Mouse (Mus musculus) limb, embryonic 10.5 days (tissue): ENCODE data around the gene Ccdc107. TPM values are rescaled to one million over a fixed set of nuclear protein-coding genes. Genes with fewer than 3 reads are reported as not detected.

ENCODE experiments used
- DNase-seq: peaks from one replicate; pipeline ENCODE4 v3.0.0-alpha.2; 2017; ENCODE audit warnings: low spot score
- H3K27ac ChIP-seq: fragments of 300-500 bp; sonication (generic); 2 replicates; pipeline ENCODE4 v1.5.1; 2016; ENCODE audit warnings: mild to moderate bottlenecking
- H3K27me3 ChIP-seq: fragments of 300-500 bp; sonication (generic); 2 replicates; pipeline ENCODE4 v1.6.1; 2016; ENCODE audit warnings: low read depth, mild to moderate bottlenecking; ENCODE audit not compliant: poor library complexity, severe bottlenecking
- H3K36me3 ChIP-seq: fragments of 300-500 bp; sonication (generic); 2 replicates; pipeline ENCODE4 v1.6.1; 2016; ENCODE audit warnings: mild to moderate bottlenecking, moderate library complexity
- H3K4me1 ChIP-seq: fragments of 300-500 bp; sonication (generic); 2 replicates; pipeline ENCODE4 v1.6.1; 2016
- H3K4me3 ChIP-seq: fragments of 300-500 bp; sonication (generic); 2 replicates; pipeline ENCODE4 v1.5.1; 2016; ENCODE audit warnings: mild to moderate bottlenecking, moderate library complexity
- H3K9me3 ChIP-seq: fragments of 300-500 bp; sonication (generic); replicated peaks from 2 replicates; pipeline ENCODE4 v1.6.1; 2016; ENCODE audit warnings: mild to moderate bottlenecking
- WGBS: fragments of 180-500 bp; shearing (Covaris S2); methylation state at CpG from one replicate; pipeline ENCODE4 v1.1.7; 2016; 5-methylcytosine and 5-hydroxymethylcytosine counted together
- polyA plus RNA-seq: library from polyadenylated mRNA; unstranded; fragments of >200 nt; fragmentation: Nextera tagmentation; extraction: Ambion mirVana; gene quantifications from 2 replicates; pipeline ENCODE4 v1.2.1, GENCODE M21; 2016

Ccdc107 gene
- polyA plus RNA-seq, 1 experiment from 2014 or later: 50.8 TPM

DNA sequence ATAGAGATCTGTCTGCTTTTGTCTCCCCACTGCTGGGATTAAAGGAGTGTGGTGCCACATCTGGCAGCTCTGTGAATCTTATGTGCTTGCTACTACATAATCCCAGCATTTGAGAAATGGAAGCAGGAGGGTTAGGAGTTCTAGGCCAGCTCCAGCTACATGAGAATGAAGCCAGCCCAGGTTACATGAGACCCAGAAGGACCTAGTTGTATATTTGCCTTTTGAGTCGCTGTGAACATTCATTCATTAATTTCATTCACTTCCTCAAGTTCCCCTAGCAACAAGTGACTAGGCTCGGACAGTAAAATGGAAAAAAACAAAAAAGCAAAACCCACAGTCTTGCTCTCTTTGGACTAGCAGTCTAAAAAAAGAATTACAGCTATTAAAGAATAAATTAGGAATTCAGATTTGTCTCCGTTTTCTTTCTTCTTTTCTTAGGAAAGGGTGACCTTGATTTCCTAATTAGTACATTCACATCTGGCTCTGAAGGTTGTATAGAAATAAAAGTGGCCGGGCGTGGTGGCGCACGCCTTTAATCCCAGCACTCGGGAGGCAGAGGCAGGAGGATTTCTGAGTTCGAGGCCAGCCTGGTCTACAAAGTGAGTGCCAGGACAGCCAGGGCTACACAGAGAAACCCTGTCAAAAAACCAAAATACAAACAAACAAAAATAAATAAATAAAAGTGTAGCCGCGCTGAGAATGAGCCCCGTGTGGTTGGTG, 439 bp upstream of the Ccdc107 start:
- 49% methylated on average over 12 of the region's 12 CpGs for WGBS

DNA sequence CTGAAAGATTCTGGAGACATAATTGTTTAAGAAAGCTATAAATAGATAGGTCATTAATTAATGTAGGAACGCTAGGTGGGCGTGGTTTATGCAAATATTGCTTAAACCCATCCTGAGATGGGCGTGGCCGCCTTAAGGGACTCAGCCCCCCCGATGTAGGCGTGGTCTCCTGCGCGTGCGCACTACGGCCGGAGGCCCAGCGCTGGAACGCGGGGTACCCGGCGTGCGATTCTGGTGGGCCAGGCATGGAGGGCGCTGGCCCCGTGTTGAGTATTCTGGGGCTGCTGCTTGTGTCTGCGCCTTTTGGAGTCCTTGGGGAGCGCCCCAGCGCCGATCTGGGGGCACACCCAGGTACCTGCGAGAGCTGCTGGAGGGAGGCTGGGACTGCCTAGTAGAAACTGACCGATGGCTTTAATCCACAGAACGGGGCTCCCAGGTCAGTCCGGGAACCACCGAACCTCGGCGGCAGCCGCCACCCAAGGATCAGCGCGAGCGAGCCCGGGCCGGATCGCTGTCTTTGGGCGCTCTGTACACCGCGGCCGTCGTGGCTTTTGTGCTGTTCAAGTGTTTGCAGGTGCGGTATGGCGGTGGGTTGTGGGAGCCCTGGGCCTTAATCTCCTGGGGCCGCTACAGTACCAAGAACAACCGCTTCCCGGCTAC, 616 bp downstream of the Ccdc107 start:
- Histone ChIP-seq H3K9me3 (no peaks in the 10 kb centered on the region), H3K4me3 (peak overlapping the region; percentile 79), H3K27me3 (no peaks in the 10 kb centered on the region), H3K4me1 (peaks cover 24% of the 10 kb centered on the region), H3K36me3 (peaks cover 27% of the 10 kb centered on the region), H3K27ac (peak overlapping the region; percentile 92)
- DNase-seq: peak; percentile 99
- under 1% methylated on average over 47 of the region's 47 CpGs for WGBS

More for the DNA sequence above, 439 bp upstream of the Ccdc107 start:
- H3K4me3 ChIP-seq: peak overlapping the region; percentile 79
- peaks cover 14% of the 10 kb centered on the region for H3K4me1 ChIP-seq
- no peak for DNase-seq
- no peaks in the 10 kb centered on the region for H3K9me3 ChIP-seq
- H3K36me3 ChIP-seq: peaks cover 21% of the 10 kb centered on the region
- H3K27ac ChIP-seq: peak overlapping the region; percentile 92
- no peaks in the 10 kb centered on the region for H3K27me3 ChIP-seq

DNA sequence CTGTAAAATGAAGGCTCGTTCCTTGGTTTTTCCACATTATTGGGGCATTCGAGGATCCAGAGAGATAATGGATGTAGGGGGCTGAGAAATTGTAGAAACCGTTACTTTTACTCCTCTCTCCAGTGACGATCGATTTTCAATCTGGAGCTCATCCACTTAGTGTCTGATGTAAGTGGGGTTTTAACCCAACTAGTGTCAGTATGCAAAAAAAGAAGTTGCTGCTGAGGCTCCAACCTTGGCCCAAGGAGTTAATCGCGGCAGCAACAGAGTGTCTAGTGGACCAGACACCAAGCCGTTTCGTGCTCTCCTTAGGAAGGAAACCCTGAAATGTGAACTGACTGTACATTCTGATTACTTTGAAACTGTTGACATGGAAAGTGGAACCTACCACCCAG, 1.1 kb downstream of the Ccdc107 start:
- H3K4me1 ChIP-seq: peaks cover 29% of the 10 kb centered on the region
- no peak for DNase-seq
- H3K36me3 ChIP-seq: peaks cover 27% of the 10 kb centered on the region
- no peaks in the 10 kb centered on the region for H3K27me3 ChIP-seq
- WGBS: 5% methylated on average over 9 of the region's 9 CpGs
- peak overlapping the region; percentile 92 for H3K27ac ChIP-seq
- H3K4me3 ChIP-seq: peak overlapping the region; percentile 79
- no peaks in the 10 kb centered on the region for H3K9me3 ChIP-seq

DNA sequence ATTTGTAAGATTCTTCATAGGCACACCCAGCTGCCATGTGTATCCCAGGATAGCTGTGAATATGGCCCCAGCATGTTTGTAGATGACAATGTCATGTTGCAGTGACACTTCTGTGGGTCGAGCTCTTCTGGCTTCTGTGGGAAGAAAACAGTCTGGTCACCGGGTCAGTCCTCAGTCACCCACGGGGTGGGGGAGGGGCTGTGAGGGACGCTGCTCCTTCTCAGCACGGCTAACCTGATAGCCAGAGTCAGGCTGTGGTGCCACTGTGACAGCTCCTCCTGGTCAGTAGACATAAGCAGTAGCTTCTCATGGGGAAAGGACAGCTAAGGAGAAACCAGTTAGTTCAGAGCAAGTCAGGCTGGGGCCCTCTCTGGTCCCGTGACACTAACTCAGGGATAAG, 3.9 kb downstream of the Ccdc107 start:
- Histone ChIP-seq H3K36me3 (peaks cover 27% of the 10 kb centered on the region), H3K27ac (no peak overlapping the region), H3K4me3 (no peak overlapping the region), H3K9me3 (no peaks in the 10 kb centered on the region), H3K27me3 (peaks cover 12% of the 10 kb centered on the region), H3K4me1 (peaks cover 35% of the 10 kb centered on the region)
- no peak for DNase-seq
- WGBS: 64% methylated on average over 6 of the region's 6 CpGs

DNA sequence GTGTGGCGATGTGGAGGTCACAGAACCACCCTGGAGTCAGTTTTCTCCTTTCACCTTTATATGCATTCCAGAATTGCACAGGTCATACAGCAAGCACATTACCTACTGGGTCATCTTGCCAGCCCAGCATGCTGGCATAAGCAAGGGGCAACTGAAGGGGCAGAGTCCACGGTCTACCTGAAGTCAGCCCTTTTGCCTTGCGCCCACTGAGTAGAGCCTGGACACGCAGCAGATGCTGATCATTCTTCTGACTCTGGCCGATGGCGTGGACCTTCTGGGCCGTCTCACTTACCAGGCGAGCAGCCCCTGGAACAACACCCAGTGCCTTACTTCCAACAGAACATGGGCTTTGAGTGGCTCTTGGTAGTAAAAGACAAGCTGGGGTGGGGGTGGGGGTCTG, 4.7 kb downstream of the Ccdc107 start:
- H3K27me3 ChIP-seq: peaks cover 18% of the 10 kb centered on the region
- no peak for DNase-seq
- no peak overlapping the region for H3K4me3 ChIP-seq
- H3K27ac ChIP-seq: no peak overlapping the region
- H3K9me3 ChIP-seq: no peaks in the 10 kb centered on the region
- 94% methylated on average over 8 of the region's 8 CpGs for WGBS
- H3K36me3 ChIP-seq: peaks cover 27% of the 10 kb centered on the region
- peaks cover 35% of the 10 kb centered on the region for H3K4me1 ChIP-seq

DNA sequence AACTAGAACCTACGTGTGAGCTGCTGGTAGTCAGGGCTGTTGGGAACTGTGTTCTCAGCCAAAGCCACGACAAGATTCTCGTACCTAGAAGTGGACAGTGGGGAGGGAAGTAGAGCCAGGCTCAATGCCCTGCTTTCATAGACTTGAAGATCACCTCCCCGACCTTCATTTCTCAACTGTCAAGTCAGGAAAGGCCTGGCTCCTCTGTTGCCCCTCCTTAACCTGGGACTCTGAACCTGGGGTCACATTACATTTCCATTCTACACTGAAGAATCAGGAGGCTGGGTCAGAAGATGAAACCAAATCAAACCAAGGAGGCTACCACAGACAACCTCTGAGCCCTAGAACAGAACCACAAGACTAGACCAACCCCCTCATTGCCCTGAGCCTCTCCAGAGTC, 5.2 kb downstream of the Ccdc107 start:
- peaks cover 18% of the 10 kb centered on the region for H3K27me3 ChIP-seq
- peaks cover 27% of the 10 kb centered on the region for H3K36me3 ChIP-seq
- 67% methylated on average over 4 of the region's 4 CpGs for WGBS
- H3K9me3 ChIP-seq: no peaks in the 10 kb centered on the region
- no peak overlapping the region for H3K27ac ChIP-seq
- peak overlapping the region; percentile 76 for H3K4me3 ChIP-seq
- DNase-seq: no peak
- peaks cover 35% of the 10 kb centered on the region for H3K4me1 ChIP-seq

DNA sequence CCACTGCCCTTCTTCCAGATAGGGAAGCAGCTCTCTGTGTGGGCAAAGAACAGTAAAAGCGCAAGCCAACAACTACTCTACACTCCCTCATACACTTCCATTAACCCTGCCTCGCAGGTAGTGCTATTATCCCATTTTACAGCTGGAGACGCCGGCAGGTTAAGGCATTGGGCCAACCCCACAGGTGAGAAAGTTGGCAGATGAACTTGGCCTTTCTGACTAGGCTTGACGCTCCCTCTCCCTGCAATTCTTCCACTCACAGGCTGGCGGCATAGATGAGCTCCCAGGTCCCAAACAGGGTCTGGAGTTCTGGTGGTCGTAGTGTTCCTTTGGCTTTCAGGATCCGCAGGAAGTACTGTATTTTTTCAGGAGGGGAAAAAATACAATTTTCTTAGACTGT, 6.3 kb downstream of the Ccdc107 start:
- Histone ChIP-seq H3K4me3 (peak overlapping the region; percentile 76), H3K4me1 (peaks cover 32% of the 10 kb centered on the region), H3K27ac (peak overlapping the region; percentile 94), H3K9me3 (no peaks in the 10 kb centered on the region), H3K27me3 (peaks cover 18% of the 10 kb centered on the region), H3K36me3 (peaks cover 27% of the 10 kb centered on the region)
- DNase-seq: peak; percentile 63
- WGBS: 16% methylated on average over 8 of the region's 8 CpGs

DNA sequence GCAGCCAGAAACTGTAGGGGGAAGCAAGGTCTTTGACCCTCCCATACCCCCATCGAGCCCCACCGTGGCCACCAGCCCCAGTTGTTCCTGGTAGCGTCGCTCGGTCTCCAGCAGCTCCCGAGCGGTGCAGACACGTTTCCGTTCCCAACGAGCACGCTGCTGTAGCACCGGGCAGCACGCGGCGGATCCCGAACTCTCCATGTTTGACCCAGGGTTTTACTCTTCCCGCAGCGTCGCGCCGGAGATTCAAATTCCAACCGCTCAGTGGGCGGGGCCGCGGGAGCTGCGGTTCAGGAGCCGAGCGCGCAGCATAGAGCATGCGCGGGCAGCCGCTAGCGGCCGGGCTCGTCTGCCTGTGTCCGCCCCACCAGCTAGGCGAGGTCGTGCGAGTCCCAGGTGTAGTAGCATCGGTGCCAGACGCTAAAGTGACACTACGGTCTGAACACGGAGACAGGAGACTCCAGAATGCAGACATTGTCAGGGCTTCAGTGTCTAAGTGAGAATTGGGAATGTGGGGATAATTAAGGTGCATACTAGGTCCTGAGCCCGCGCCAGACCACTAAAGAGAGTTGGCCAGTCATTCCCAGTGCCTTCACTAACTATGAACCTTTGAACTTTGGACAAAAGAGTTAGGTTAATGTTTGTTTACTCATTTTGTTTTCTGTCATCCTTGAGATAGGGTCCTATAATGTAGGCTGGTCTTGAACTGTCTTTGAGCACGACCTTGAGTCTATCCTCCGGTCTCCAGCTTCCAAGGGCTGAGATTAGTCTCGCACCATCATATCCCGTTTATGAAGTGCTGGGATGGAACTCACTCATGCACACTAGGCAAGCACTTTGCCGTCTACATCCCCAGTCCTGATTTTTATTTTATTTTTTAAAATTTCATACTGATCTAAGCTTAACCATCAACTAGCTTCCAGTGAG, 7.0 kb downstream of the Ccdc107 start, which contains the start of gene Arhgef39:
Gene Arhgef39, minus strand, starts transcription at position 289 of the 927 bp plus-strand sequence.
- H3K9me3 ChIP-seq: no peaks in the 10 kb centered on the region
- H3K27me3 ChIP-seq: peaks cover 18% of the 10 kb centered on the region
- H3K36me3 ChIP-seq: peaks cover 27% of the 10 kb centered on the region
- H3K27ac ChIP-seq: peak within 1 kb of the TSS; percentile 94
- H3K4me1 ChIP-seq: peaks cover 26% of the 10 kb centered on the region
- H3K4me3 ChIP-seq: peak within 1 kb of the TSS; percentile 76
- WGBS: 8% methylated on average over 50 of the region's 50 CpGs
- DNase-seq: peak; percentile 89

DNA sequence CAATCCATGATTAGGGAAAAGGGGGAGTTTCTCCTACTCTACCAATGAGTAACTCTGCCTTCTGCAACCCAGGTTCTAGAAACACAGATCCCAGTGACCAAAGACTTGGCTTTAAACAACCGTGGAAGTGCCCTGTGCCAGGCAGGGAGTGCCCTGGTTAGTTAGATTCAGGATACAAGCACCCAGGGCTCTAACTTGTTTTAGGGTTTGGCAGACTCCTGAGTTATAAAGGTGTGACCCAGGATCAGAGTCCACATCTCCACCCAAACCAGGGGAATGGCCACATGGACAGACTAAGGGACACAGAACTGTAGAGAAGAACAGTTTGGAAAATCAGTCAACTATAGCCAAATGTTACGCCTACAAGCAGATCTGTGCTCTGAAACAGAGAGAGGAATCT, 10.3 kb downstream of the Ccdc107 start:
- no peaks in the 10 kb centered on the region for H3K36me3 ChIP-seq
- peaks cover 28% of the 10 kb centered on the region for H3K4me1 ChIP-seq
- no peak overlapping the region for H3K4me3 ChIP-seq
- WGBS: 77% methylated on average over 2 of the region's 2 CpGs
- DNase-seq: no peak
- no peaks in the 10 kb centered on the region for H3K9me3 ChIP-seq
- no peak overlapping the region for H3K27ac ChIP-seq
- peaks cover 41% of the 10 kb centered on the region for H3K27me3 ChIP-seq

DNA sequence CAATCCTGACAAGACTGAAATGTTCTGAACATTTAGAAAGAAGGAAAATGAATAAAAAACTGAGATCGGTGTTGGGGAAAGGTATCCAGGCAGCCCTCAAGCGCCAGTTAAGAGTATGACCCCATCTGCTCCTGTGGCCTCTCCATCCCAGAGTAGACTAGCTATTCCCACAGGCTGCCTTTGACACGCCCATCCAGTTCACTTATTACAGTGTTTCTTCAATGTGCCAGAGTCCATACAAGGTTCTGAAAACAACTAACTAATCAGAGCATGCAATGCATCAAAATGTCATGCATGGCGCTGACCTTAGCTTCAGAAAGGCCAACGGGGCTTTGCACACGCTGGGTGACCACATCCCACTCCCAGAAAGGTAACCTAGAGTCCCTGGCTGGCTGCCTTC, 10.8 kb downstream of the Ccdc107 start:
- Histone ChIP-seq H3K27ac (no peak overlapping the region), H3K4me3 (no peak overlapping the region), H3K9me3 (no peaks in the 10 kb centered on the region), H3K36me3 (no peaks in the 10 kb centered on the region), H3K27me3 (peaks cover 45% of the 10 kb centered on the region), H3K4me1 (peaks cover 28% of the 10 kb centered on the region)
- 83% methylated on average over 6 of the region's 6 CpGs for WGBS
- no peak for DNase-seq

DNA sequence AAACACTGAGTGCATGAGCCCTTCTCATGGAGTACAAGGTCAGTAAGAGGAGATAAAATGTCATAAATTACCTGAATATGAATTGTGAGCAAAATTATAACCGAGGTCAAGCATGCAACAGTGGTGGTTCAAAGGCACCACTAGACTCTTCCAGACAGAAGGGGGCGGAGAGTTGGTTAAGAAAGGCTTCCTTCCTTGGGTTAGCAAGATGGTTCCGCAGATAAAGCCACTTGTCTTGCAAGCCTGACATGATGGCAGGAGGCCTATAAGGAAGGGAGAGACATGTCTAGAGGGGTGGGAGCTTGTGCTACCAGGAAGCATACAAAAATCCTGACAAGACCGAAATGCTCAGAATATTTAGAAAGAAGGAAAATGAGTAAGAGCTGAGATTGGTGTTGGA, 11.6 kb downstream of the Ccdc107 start:
- H3K36me3 ChIP-seq: no peaks in the 10 kb centered on the region
- H3K27ac ChIP-seq: no peak overlapping the region
- peaks cover 51% of the 10 kb centered on the region for H3K27me3 ChIP-seq
- H3K9me3 ChIP-seq: no peaks in the 10 kb centered on the region
- H3K4me3 ChIP-seq: no peak overlapping the region
- no peak for DNase-seq
- 86% methylated on average over 4 of the region's 4 CpGs for WGBS
- peaks cover 28% of the 10 kb centered on the region for H3K4me1 ChIP-seq

DNA sequence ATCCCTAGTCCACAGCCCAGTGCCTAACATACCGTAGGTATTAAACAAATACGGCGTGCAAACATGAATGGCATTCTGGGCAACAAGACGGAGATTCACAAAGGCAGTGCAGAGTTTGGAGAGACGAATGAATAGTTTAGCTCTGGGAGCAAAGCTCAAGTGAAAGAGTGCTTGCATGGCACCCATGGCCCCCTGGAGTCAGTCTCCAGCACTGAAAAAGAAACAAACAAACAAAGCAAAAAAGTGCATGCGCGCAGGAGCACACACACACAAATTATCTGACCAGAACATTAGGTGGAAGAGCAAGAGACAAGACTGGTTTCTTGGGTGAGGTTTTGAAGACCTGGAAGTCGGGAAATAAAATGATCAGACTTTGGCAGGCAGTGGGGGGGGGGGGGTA, 13.4 kb downstream of the Ccdc107 start:
- 88% methylated on average over 8 of the region's 8 CpGs for WGBS

More for the DNA sequence above, 13.4 kb downstream of the Ccdc107 start:
- H3K4me3 ChIP-seq: no peak overlapping the region
- DNase-seq: no peak
- peaks cover 30% of the 10 kb centered on the region for H3K4me1 ChIP-seq
- no peaks in the 10 kb centered on the region for H3K36me3 ChIP-seq
- H3K9me3 ChIP-seq: no peaks in the 10 kb centered on the region
- peaks cover 48% of the 10 kb centered on the region for H3K27me3 ChIP-seq
- H3K27ac ChIP-seq: no peak overlapping the region
